Mouse (Mus musculus): ENCODE measurements around the gene Cox6a2. TPM values are rescaled to one million over a fixed set of nuclear protein-coding genes. Genes with fewer than 3 reads are reported as not detected.

The Cox6a2 gene
- total RNA-seq (2021): 1 to 10 TPM in 1 of 2 experiments, not detected in 1; 6.9 TPM
- long read RNA-seq, experiment 1, transcript Cox6a2-201 (3 exons, 680 nt): major isoform, 28 of 47 reads
- long read RNA-seq, experiment 1, partial matches to known transcripts: 19 of 47 reads
- long read RNA-seq, experiment 1, other reads (novel, unspliced or antisense): 0 of 47 reads
- long read RNA-seq, experiment 2, partial matches to known transcripts: 0 of 1 reads
- long read RNA-seq, experiment 2, other reads (novel, unspliced or antisense): 0 of 1 reads

- DNase-seq: no peak
Measured at GRCm38 (mm10) chr7:128206152-128206551, at the start of gene Cox6a2. Cox6a2 (minus strand) TSS chr7:128206387.

- no peak for DNase-seq
Measured at GRCm38 (mm10) chr7:128255757-128256156, 49.6 kb upstream of the Cox6a2 start.

GRCm38 (mm10) chr7:128254978-128255377, 48.8 kb upstream of the Cox6a2 start:
- DNase-seq: no peak

- DNase-seq: peak in 1 of 2 experiments; percentile 32
Measured at GRCm38 (mm10) chr7:128252609-128253008, 46.4 kb upstream of the Cox6a2 start.

- DNase-seq: no peak
Measured at GRCm38 (mm10) chr7:128251946-128252345, 45.8 kb upstream of the Cox6a2 start.

- no peak for DNase-seq
Measured at GRCm38 (mm10) chr7:128249998-128250397, 43.8 kb upstream of the Cox6a2 start.

- no peak for DNase-seq
Measured at GRCm38 (mm10) chr7:128248081-128249042, 42.2 kb upstream of the Cox6a2 start.

GRCm38 (mm10) chr7:128247443-128247842, 41.3 kb upstream of the Cox6a2 start:
- DNase-seq: peak; percentile 86 to 92

- peak; percentile 54 to 68 for DNase-seq
Measured at GRCm38 (mm10) chr7:128246496-128247391, 40.6 kb upstream of the Cox6a2 start, which contains the start of gene Tgfb1i1. Tgfb1i1 (plus strand) TSS chr7:128246812.

GRCm38 (mm10) chr7:128245547-128245946, 39.4 kb upstream of the Cox6a2 start:
- DNase-seq: no peak

GRCm38 (mm10) chr7:128244410-128245025, 38.3 kb upstream of the Cox6a2 start:
- no peak for DNase-seq

GRCm38 (mm10) chr7:128243921-128244320, 37.7 kb upstream of the Cox6a2 start:
- DNase-seq: no peak

GRCm38 (mm10) chr7:128242331-128242730, 36.1 kb upstream of the Cox6a2 start:
- DNase-seq: no peak

GRCm38 (mm10) chr7:128240131-128240784, 34.1 kb upstream of the Cox6a2 start:
- DNase-seq: peak in 1 of 2 experiments; percentile 23

GRCm38 (mm10) chr7:128238991-128239390, 32.8 kb upstream of the Cox6a2 start:
- DNase-seq: no peak

GRCm38 (mm10) chr7:128237927-128238778, 32.0 kb upstream of the Cox6a2 start, which contains the start of gene 9130023H24Rik:
9130023H24Rik (minus strand) TSS chr7:128238031.
- peak; percentile 100 for DNase-seq

GRCm38 (mm10) chr7:128237593-128237926, 31.4 kb upstream of the Cox6a2 start:
- DNase-seq: no peak

- peak; percentile 86 to 91 for DNase-seq
Measured at GRCm38 (mm10) chr7:128236856-128237592, 30.8 kb upstream of the Cox6a2 start, which contains the start of gene Armc5. Armc5 (plus strand) TSS chr7:128237342.

- no peak for DNase-seq
Measured at GRCm38 (mm10) chr7:128236426-128236825, 30.2 kb upstream of the Cox6a2 start.
